Mouse (Mus musculus) common myeloid progenitor, adult 5-6 weeks (primary cell): ENCODE results near the gene Cpa1. TPM values are rescaled to one million over a fixed set of nuclear protein-coding genes. Genes with fewer than 3 reads are reported as not detected.

Source experiments
- ATAC-seq: replicated peaks from 2 replicates; pipeline ENCODE4 v1.8.0; 2016; ENCODE audit warnings: low read depth, mild to moderate bottlenecking, moderate TSS enrichment, inconsistent platforms; ENCODE audit not compliant: poor library complexity, severe bottlenecking
- total RNA-seq: library from RNA; stranded (forward); fragments of 200-1000, 187-1606 nt; gene quantifications from 2 replicates; pipeline ENCODE4 v1.2.3, GENCODE M21; 2017

Cpa1 gene
- not detected in 2 replicates for total RNA-seq

DNA sequence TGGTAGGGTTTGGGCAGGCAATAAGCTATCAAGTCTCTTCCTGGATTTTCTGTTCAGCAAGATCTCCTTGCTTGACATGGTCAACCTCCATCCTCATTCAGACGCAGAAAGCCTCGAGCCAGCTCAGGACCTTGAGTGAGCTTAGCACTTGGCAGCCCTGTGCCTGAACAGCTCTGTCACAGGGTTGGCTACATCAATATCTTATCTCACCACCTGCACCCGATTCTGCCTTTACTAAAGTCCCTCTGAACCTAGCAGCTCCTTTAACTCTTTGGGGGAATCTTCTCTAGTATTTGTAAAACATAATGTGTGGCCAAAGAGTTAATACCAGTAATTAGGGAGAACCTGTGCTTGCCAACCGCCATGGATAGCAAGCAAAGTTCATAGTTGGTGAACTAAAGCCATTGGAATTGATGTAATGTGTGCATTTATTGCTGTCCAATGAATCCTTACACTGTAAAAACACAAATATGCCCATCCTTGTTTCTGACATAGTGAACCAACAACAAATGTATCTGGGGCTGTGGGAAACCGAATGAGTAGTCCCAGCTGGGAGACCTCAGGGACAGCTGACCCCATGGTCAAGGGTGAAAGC, at the start of gene Cpa1:
Cpa1 (plus strand) TSS at position 545 of the 595 bp plus-strand sequence.
- ATAC-seq, result no peak

DNA sequence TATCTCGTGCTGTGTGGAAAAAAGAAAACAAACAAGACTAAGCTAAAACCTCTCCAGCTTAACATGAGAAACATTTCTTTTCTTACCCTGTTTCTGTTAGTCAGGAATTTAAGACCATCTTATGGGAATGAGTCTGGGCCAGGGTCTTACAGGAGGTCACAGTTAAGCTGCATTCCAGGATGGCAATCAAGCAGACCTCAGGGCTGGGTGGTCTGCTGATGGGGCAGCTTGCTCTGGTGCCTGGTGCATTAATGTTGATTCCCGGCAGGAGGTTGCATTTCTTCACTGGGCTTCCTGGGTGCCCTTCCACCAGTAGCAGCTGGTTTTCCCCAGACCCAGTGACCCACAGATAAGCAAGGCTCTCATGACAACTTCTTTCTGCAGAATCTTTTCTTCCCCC, 49.2 kb upstream of the Cpa1 start:
- ATAC-seq, result no peak

DNA sequence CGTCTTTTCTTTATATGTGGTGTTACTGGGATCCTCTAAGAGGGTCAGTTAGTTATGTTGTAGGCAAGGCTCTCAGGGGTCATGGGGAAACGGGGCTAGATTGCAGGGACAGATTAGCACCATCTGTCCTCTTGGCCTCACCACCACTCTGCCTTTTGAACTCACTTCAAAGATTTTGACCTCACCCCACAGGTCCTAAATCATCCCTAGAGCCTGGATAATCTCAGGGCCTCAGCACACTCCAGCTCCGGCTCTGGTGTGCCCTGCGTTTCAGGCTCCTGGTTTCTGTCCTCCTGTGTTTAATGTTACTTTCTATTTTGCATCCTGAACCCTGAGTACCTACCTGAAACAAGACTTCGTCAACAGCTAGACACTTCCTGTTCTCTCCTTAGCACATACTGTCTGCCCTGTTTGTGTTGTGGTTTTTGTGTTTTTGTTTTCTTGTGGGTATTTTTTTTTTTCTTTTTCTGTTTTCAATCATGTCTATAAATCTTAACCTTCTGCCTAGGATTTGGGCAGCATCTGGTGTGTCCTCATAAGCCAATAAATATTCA, 47.1 kb upstream of the Cpa1 start:
- no peak for ATAC-seq

DNA sequence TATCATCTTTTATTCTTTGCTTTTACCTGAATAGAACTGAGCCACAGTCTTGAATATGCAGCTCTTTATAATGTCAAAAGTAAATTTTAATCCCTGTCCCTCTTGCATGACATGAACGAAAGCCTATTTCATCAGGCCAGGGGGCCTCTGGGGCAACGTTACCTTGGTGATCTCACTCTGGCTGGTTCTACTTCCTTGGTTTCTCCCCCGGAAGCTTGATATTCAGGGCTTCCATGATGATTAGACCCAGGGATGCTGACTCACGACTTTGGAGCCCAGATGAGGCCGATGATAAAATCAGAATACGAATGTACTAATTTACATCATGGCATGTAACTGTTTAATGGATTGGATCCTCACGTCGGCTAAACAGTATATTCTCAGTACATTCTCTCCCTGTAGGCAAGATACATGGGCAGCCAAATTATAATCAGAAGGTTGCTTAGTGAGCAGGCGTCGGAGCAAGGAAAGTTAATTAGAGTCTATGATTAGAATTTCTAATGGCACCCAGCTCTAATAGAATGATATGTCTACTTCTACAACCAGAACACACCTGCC, 46.5 kb upstream of the Cpa1 start:
- 0 out of 2 replicates have a peak, but pooled peaks have one; percentile 25 for ATAC-seq

GRCm38 (mm10) chr6:30594364-30594763, 44.7 kb upstream of the Cpa1 start:
- no peak for ATAC-seq

DNA sequence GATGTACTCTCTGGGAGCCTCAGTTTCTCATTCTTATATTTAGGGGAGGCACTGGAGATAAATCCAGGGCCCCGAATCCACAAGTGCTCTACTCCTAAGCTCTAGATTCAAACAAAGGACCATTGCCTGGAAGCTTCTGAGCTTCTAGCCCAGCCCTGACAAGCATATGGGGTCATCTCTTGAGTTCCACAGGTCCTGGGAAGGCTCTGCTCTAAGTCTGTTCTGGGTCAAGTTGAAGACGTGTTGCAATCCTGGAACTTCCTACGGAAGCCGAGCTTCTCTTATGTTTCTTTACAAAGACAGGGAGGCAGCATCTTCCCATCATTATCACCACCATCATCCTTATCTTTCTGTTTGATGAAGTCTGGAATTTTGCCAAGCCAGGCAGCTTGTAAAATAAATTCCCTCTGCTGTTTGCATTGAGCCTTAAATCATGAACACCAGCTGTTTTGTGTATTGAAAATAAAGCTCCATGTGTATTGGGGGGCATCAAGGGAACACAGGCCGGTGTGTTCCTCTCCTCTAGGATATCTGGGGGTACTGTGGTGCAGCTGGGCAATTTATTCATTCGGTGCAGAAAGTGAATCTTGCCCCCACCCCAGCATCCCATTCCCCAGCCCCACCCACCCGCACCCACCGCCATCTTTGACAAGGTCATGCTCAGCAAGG, 42.7 kb upstream of the Cpa1 start:
- no peak for ATAC-seq

DNA sequence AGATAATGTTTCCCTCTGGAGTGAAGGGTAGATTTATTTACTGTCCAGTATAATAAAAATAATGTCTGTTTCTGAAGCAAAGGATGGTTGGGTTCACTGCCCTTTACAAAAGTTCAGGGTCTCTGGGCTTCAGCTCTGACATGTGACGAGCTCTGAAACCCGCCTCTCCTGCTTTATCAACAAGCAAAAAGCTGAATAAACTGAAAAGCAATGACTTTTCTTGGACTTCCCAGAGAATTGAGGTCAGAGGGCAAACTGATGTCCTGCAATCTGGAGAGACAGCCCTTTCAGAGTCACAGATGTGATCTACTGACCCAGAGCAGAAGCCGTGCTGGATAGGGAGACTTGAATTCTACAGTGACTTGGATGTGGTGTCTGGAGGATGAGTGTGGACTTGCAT, 39.0 kb upstream of the Cpa1 start:
- ATAC-seq, result no peak

DNA sequence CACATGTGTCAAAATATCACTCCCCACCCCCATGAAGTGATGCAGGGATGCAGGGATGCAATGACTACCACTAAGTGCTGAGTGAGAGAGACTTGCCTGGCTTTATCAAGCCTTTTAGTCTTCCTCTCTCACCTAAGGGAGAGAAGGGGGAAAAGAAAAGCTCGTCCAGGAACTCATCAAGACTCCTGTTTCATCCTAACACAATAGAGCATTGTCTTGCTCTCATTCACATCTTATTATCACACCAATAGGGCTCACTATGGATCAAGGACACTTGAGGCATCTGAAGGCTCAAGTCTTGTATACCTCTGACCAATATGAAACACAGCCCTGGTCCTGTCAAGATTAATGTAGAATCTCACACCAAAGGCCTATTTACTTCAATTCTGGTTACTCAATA, 38.0 kb upstream of the Cpa1 start:
- no peak for ATAC-seq

GRCm38 (mm10) chr6:30604342-30604867, 34.6 kb upstream of the Cpa1 start:
- ATAC-seq, result no peak

- no peak for ATAC-seq
These were observed 33.9 kb upstream of the Cpa1 start for GRCm38 (mm10) chr6:30605111-30605510.

GRCm38 (mm10) chr6:30605672-30606071, 33.3 kb upstream of the Cpa1 start:
- peak; percentile 79 for ATAC-seq

DNA sequence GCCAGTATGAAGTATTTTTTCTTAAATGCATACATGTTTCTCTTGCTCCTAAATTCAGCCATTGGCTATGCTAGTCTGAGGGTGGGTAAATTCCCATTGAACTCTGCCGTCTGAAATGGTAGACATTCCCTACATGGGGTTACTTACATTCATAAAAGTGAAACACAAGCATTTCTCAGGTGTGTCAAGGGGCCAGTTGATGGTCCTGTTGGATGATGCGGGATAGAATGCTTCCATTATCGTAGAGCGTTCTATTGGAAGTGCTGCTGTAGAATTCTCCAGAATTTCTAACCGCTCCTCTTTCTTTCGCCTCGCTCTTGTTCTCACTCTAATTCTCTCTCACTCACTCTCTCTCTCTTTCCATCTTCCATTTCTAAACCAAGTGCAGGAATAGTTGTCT, 28.3 kb upstream of the Cpa1 start, which contains the start of gene Cpa5:
Cpa5 (plus strand) TSS at position 301 of the 400 bp plus-strand sequence.
- no peak for ATAC-seq

- no peak for ATAC-seq
These were observed 27.8 kb upstream of the Cpa1 start for GRCm38 (mm10) chr6:30611212-30611611.

DNA sequence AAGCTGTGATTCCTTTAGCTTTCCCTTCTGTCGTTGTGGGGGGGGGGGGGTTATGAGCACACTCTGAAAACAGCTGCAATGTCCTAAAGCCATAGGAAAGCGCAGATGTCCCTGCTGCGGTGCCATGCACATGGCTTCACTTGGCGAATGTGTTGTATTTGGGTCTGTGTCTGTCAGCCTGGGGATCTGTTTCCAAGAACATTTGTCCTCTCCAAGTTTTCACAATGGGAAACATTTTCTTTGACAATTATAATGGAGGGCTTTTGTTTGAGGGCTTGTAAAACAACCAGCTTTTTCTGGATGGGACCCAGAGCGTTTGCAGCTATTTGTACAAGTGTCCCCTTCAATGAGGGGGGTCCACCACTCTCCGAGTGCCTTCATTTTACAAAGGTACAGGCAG, 24.8 kb upstream of the Cpa1 start:
- ATAC-seq, result no peak

- no peak for ATAC-seq
These were observed 23.3 kb upstream of the Cpa1 start for GRCm38 (mm10) chr6:30615741-30616140.

GRCm38 (mm10) chr6:30616491-30616941, 22.5 kb upstream of the Cpa1 start:
- ATAC-seq, result peak; percentile 75

DNA sequence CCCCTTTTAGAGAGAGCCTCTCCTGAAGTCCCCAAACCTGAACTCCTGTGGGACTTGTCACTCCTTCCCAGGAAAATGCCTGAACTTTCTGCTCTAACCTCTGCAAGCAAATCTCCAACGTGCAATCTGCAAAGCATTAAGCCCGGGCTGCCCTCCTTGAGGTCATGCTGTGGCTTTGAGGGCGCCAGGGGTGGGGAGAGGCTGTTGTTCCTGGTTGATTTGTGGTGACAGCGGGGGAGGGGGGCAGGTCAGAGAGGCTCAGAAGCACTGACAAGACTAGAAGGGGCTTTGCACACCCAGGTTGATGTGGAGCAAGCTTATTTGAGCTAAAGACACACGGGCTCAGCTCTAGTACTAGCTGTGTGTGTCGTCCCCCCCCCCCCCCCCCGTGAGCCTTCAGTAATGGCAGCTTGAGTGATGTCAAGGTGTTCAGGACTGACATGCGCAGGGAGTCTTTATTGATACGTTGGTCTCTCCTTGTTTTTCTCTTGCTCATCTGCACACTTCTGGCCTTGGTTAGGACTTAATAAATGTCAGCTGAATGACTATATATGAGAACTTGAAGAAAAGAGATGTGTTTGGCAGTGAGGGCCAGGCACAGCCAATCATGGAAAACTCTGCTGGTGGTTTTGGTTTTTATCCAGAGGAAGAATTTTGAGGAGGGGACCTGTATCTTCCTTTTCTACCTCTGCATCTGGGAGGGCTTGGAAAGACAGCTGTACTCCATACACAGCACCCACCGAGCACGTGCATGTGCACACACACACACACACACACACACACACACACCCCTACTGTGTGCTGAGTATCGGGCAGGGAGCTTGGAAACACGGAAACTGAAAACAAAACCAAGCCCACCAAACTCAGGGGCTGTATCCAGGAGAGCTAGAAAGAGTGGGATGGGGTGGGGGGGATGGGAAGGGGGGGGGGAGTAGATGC, 21.7 kb upstream of the Cpa1 start:
- 0 out of 2 replicates have a peak, but pooled peaks have one; percentile 37 for ATAC-seq

GRCm38 (mm10) chr6:30617959-30618590, 20.9 kb upstream of the Cpa1 start:
- peak; percentile 47; the same call in 1 of the 2 replicates for ATAC-seq

GRCm38 (mm10) chr6:30618735-30619134, 20.3 kb upstream of the Cpa1 start:
- no peak for ATAC-seq
